Mouse (Mus musculus) right cerebral cortex, postnatal 10 days (tissue): ENCODE measurements around the gene Aldh3b2.

Experiments used
- DNase-seq, 2 experiments: peaks; one replicate each; pipeline ENCODE4 v3.0.0; 2021; ENCODE audit warnings: low spot score in 2 of 2

The Aldh3b2 gene

DNA sequence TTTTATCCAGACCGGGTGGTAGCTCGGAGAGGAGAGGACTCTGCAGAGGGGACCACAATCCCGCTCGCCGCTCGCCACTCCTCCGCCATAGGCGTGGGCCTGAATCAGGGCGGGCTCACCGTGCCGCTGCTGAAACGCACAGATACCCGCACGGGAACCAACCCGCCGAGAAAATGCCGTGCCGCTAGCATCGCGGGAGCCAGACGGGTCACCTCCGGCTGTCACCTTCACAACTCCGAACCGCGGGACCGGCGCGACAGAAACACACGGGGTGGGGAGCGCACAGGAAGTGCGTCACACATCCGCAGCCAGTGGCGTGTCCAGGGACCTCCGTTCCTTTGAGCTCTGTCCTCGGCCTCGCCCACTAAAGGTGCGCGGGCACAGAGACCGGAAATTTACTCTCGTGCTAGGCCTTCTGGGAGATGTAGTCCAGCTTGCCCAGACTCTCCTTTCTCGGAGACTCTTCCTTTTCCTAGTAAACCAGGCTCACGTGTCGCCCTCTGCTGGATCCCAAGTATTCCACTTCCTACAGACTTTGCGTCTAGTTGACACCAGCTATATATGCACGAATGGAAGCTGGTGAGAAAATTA, 40.4 kb downstream of the Aldh3b2 start, which contains the start of gene Ndufv1:
Gene Ndufv1, minus strand, starts transcription at position 375 of the 591 bp plus-strand sequence.
- DNase-seq: peak; percentile 98 to 99

DNA sequence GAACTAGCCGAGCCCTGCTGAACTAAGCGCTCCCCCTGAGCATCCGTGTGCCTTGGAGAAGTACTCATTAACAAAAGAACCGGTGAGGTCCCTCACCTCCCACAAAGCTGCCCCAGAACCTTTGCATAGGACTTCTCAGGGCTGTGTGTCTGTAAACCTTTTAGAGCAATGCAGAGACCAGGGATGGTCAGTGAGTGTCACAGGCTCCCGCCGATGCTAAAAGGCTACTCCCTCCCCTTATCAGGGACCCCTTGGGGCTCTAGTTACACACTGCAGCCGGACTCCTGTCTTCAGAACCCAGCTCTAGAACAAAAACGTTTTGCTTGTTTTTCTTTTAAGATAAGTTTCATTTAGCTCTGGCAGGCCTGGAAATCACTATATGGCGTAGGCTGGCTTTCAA, 40.9 kb downstream of the Aldh3b2 start:
- DNase-seq: no peak

DNA sequence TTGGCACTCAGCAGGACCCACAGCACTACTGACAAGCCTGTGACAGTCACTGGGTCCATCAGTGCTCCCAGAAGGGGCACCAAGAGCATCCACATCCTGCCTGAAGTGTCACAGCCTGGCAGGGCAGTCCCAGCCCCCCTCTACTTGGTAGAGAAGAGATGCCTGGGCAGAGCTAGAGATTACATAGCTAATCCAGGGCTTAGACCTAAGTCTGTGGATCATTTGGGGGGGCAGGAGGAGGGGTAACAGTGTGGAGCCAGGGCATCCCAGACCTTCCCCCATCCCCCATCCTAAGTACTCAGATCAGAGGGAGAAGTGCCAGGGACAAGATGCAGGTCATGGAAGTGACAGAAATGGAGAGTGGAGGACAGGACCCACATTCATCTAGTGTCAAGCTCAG, 42.7 kb downstream of the Aldh3b2 start:
- no peak for DNase-seq

DNA sequence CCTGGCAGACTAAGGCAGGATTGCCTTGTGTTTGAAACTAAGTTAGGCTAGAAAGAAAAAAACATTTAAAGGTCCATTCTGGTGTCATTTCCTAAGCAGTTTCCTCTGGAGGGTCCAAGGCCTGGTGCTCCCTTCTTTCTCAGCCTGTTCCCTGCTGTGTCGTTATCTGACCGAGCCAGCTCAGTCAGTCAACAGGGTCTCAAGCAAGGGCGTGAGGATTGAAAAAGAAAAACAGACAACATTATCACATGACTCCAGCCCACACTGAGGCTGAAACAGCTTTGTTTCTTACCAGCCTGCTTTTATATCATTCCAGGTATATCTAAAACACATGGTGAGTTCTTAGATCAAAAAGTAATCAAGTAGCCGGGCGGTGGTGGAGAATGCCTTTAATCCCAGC, 43.5 kb downstream of the Aldh3b2 start:
- DNase-seq: no peak

DNA sequence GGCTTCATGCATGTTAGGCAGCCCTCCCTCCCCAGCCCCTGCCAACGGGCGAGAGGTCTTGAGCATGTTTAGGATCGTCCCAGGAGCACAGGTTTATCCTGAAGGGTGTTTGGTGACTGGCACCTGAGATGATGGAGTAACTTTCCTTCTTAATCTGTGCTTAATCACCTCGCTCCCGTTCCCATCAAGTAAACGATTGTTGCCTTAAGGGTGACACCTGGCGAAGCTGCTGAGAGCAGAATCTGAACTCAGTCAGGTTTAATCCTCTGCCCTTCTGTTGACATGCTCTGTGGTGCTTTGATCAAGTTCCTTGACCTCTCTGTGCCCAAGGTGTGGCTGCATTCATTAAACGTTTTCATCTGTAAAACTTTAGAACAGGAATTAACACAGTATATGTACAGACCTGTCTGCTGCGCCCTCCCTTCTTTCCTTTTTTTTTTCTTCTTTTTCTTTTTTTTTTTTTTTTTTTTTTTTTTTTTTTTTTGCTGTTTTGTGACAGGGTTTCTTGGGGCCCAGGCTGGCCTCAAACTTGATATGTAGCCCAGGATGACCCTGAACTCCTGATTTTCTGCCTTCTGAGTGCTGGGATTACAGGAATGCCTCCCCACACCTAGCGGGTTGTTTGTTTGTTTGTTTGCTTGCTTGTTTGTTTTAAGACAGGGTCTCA, 45.9 kb downstream of the Aldh3b2 start:
- no peak for DNase-seq

DNA sequence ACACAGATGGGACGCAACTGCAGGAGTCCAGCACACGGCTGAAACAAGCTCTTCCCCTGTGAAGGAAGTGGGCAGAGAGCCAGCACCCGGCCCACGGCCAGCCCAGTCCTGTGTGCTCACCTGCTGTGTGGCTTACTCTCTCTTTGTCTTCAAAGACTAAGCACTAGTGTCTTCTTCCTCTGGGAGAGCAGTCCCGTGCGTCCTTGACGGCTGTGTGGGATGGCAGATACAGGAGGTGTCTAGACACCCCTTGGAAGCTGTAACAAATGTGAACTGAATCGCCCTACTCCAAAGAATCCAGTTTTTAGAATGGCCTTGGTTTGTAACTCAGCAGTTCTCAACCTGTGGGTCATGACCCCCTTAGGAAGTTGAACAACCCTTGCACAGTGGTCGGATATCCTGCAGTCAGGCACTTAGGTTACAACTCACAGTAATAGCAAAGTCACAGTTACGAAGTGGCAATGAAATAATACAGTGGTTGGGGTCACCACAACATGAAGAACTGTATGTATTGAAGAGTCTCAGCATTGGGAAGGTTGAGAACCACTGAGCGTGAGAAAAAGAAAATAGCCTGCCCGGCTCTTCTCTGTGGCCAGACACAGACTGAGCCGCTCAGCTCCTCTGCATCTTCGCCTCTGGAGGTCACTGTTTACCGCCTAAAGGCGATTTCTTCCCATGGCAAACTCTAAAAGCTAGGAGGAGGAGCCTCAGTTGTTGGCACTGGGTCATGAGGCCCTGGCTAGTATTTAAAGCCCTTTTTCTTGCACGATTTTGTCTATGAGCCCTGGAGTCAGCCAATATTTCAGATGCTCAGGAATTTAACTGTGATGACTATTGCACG, 46.8 kb downstream of the Aldh3b2 start:
- DNase-seq: peak; percentile 86

DNA sequence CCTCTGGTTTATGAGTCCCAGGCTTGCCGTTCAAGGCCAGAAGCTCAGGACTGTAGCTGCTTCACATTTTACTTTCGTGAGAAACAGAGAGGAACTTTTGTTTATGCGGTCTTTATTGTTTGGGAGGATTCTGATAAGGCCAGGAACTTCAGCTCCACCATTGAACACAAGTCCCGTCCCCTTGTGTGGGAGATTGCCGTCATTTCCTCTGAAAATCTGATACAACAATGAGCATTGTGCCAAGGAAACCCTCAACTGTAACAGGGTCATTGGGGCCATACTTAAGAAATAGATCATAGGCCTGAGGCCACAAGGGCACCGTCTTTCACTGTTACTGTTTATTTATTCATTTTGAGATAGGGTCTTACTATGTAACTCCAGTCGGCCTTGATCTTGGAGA, 51.1 kb downstream of the Aldh3b2 start:
- DNase-seq: no peak

DNA sequence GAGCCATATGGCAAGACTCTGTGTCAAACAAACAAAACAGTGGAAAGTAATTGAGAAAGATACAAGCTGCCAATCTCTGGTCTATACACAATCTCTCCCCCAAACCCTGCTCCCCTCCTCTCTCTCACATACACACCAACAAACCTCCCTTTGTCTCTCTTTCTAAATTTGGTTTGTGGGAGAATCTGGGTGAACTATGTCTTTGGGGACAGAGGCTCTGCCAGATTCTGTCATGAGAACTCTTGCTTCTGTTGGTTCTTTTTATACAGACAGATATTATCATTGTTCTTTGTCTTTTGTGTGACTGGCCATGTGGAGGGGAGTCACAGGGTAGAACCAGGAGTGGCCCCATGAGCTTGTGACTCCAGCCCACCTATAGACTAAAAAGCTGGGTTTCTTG, 55.4 kb downstream of the Aldh3b2 start:
- no peak for DNase-seq
